Mouse (Mus musculus) erythroblast, embryonic 14.5 days (primary cell): ENCODE data around the gene Slc8b1.

Source experiments
- GATA1 ChIP-seq: IDR thresholded peaks from 2 replicates; pipeline ENCODE4 v1.6.1; 2012; ENCODE audit warnings: low read length, inconsistent platforms, mixed read lengths
- TAL1 ChIP-seq: IDR thresholded peaks from 3 replicates; pipeline ENCODE4 v1.6.1; 2012; ENCODE audit warnings: low read length, inconsistent platforms, mixed read lengths

- no peak for TF ChIP-seq TAL1
- no peak for TF ChIP-seq GATA1
Observed at GRCm38 (mm10) chr5:120563914-120564311, 52.9 kb downstream of the Slc8b1 start.
